Mouse (Mus musculus) myocyte (in vitro differentiated cells): ENCODE results near the gene Bin2. TPM values are rescaled to one million over a fixed set of nuclear protein-coding genes. Genes with fewer than 3 reads are reported as not detected.

ENCODE experiments used
- H3K27me3 ChIP-seq: one replicate; pipeline ENCODE4 v1.6.1; 2011; ENCODE audit not compliant: control insufficient read depth, insufficient read depth, insufficient read length
- H3K36me3 ChIP-seq: one replicate; pipeline ENCODE4 v1.6.1; 2011; ENCODE audit not compliant: control insufficient read depth, insufficient read depth
- H3K4me2 ChIP-seq: one replicate; pipeline ENCODE4 v1.6.1; 2011; ENCODE audit warnings: low read depth, control low read depth
- H3K4me3 ChIP-seq: one replicate; pipeline ENCODE4 v1.5.1; 2011; ENCODE audit warnings: mild to moderate bottlenecking, control low read depth, moderate library complexity
- H3K79me2 ChIP-seq: one replicate; pipeline ENCODE4 v1.6.1; 2011; ENCODE audit not compliant: control insufficient read depth, insufficient read depth
- H3ac ChIP-seq: one replicate; pipeline ENCODE4 v1.6.1; 2011; ENCODE audit not compliant: control insufficient read depth, insufficient read length
- CEBPB ChIP-seq: IDR thresholded peaks from 2 replicates; pipeline ENCODE4 v1.6.1; 2011; ENCODE audit warnings: mild to moderate bottlenecking, moderate library complexity; ENCODE audit not compliant: poor library complexity, insufficient read depth, severe bottlenecking
- E2F4 ChIP-seq: IDR thresholded peaks from one replicate; pipeline ENCODE4 v1.6.1; 2011; ENCODE audit warnings: mild to moderate bottlenecking, control low read depth, moderate library complexity; ENCODE audit not compliant: insufficient read depth
- MAX ChIP-seq: IDR thresholded peaks from one replicate; pipeline ENCODE4 v1.6.1; 2011; ENCODE audit warnings: low read depth, mild to moderate bottlenecking, control low read depth
- MYOD1 ChIP-seq, 3 experiments: IDR thresholded peaks; one replicate each; pipeline ENCODE4 v1.6.1; 2011; ENCODE audit warnings: control low read depth in 2 of 3, low read depth in 2 of 3, mild to moderate bottlenecking in 2 of 3, moderate library complexity in 1 of 3; ENCODE audit not compliant: insufficient read length in 2 of 3, control insufficient read depth in 1 of 3
- MYOG ChIP-seq, 3 experiments: IDR thresholded peaks; one replicate each; pipeline ENCODE4 v1.6.1; 2011; ENCODE audit warnings: control low read depth in 2 of 3, low read depth in 2 of 3, mild to moderate bottlenecking in 2 of 3; ENCODE audit not compliant: insufficient read length in 2 of 3, control insufficient read depth in 1 of 3, insufficient read depth in 1 of 3
- POLR2A ChIP-seq: IDR thresholded peaks from one replicate; pipeline ENCODE4 v1.6.1; 2011; ENCODE audit warnings: low read depth, mild to moderate bottlenecking, control low read depth, moderate library complexity; ENCODE audit not compliant: insufficient read length
- POLR2AphosphoS2 ChIP-seq: IDR thresholded peaks from one replicate; pipeline ENCODE4 v1.6.1; 2011; ENCODE audit warnings: low read depth, control low read depth; ENCODE audit not compliant: insufficient read length
- REST ChIP-seq: IDR thresholded peaks from one replicate; pipeline ENCODE4 v1.6.1; 2011; ENCODE audit warnings: mild to moderate bottlenecking, control low read depth, moderate library complexity; ENCODE audit not compliant: insufficient read depth, insufficient read length
- SRF ChIP-seq: IDR thresholded peaks from one replicate; pipeline ENCODE4 v1.6.1; 2011; ENCODE audit warnings: low read depth; ENCODE audit not compliant: control insufficient read depth, insufficient read length
- TCF12 ChIP-seq: IDR thresholded peaks from one replicate; pipeline ENCODE4 v1.6.1; 2011; ENCODE audit warnings: mild to moderate bottlenecking, control low read depth; ENCODE audit not compliant: poor library complexity, insufficient read depth, severe bottlenecking
- TCF3 ChIP-seq: IDR thresholded peaks from one replicate; pipeline ENCODE4 v1.6.1; 2011; ENCODE audit warnings: low read depth, control low read depth; ENCODE audit not compliant: insufficient read length
- USF1 ChIP-seq: IDR thresholded peaks from one replicate; pipeline ENCODE4 v1.6.1; 2011; ENCODE audit warnings: low read depth, mild to moderate bottlenecking, control low read depth, moderate library complexity
- polyA plus RNA-seq: library from polyadenylated mRNA; unstranded; fragments of >200 nt; fragmentation: generic; extraction: Trizol; gene quantifications from one replicate; pipeline ENCODE4 v1.2.1, GENCODE M21; 2012; ENCODE audit warnings: missing spikeins

Gene Bin2
- polyA plus RNA-seq, 1 experiment, result not detected

DNA sequence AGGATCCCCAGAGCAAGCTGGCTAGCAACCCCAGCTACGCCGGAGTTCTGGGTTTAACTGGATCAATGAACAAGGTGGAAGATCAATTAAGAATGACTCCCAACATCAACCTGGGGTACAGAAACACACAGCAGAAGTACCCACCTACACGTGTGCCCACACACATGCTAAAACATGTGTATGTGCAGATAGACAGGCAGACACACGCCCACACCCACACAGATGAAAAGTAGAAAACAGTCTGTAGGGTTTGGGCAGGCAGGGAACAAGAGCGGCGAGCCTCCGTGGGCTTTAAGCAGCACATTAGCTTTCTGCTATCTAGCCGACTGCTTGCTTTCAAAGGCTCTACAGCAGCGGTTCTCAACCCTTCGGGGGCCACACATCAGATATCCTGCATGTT is 31.8 kb upstream of the Bin2 start:
- Histone ChIP-seq H3K4me3 (no peak overlapping the region), H3K36me3 (no peaks in the 10 kb centered on the region), H3K79me2 (no peaks in the 10 kb centered on the region), H3K27me3 (no peaks in the 10 kb centered on the region), H3K4me2 (no peak overlapping the region), H3ac (no peak overlapping the region)
- TF ChIP-seq MYOG (IDR thresholded peaks at IDR 0.05; ENCODE audit: control insufficient read depth in 1 of 3, insufficient read depth in 1 of 3, insufficient read length in 2 of 3, low read depth in 2 of 3) (no peak), SRF (no peak), E2F4 (no peak), TCF3 (no peak), MAX (no peak), CEBPB (no peak), MYOD1 (IDR thresholded peaks at IDR 0.05; ENCODE audit: control insufficient read depth in 1 of 3, insufficient read length in 2 of 3, low read depth in 2 of 3) (no peak), REST (no peak), TCF12 (no peak), POLR2A (no peak), POLR2AphosphoS2 (no peak)

DNA sequence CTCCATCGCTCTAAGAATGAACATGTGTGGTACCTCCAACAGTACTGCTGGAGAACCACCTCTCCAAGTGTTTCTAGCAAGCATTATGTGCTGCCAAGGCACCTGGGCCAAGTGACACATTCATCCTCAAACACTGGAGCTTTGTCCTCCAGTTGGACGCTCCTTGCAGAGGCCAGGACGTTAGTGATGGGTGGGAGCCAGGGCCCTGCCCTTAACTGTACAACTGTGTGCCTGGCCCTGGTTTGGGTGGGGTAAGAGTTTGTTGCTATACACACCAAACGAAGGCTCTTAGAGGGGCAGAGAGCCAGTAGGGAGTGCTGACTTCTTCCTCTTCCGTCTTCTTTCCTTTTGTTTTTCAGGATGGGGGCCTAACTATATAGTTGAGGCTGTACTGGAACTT is 31.1 kb upstream of the Bin2 start:
- H3K27me3 ChIP-seq, result no peaks in the 10 kb centered on the region

DNA sequence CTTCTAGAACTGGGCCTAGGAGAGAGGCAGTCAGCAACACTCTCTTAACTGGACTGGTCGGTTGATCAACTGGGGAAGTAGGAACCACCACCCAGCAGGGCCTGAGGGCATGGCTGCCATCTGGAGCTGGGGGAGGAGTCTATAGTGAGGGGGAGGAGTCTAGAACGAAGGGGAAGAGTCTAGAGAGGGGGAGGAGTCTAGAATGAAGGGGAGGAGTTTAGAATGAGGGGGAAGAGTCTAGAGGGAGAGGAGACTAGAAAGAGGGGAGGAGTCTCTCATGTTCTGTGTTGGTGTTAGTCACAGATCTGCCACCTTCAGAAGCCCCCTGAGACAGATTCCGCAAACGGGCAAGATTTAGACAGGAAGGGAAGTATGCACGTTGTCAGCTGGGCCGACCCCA is 30.0 kb upstream of the Bin2 start:
- no peaks in the 10 kb centered on the region for H3K79me2 ChIP-seq
- H3K27me3 ChIP-seq, result no peaks in the 10 kb centered on the region
- no peaks in the 10 kb centered on the region for H3K36me3 ChIP-seq
- no peak for TF ChIP-seq CEBPB
- no peak for TF ChIP-seq MAX
- no peak for TF ChIP-seq TCF12
- TF ChIP-seq MYOG (IDR thresholded peaks at IDR 0.05; ENCODE audit: control insufficient read depth in 1 of 3, insufficient read depth in 1 of 3, insufficient read length in 2 of 3, low read depth in 2 of 3), result no peak
- TF ChIP-seq USF1, result no peak
- no peak for TF ChIP-seq TCF3
- TF ChIP-seq POLR2A, result no peak
- no peak for TF ChIP-seq POLR2AphosphoS2
- TF ChIP-seq SRF, result no peak
- no peak for TF ChIP-seq E2F4
- TF ChIP-seq REST, result no peak
- TF ChIP-seq MYOD1 (IDR thresholded peaks at IDR 0.05; ENCODE audit: control insufficient read depth in 1 of 3, insufficient read length in 2 of 3, low read depth in 2 of 3), result no peak
- no peak overlapping the region for H3ac ChIP-seq
- no peak overlapping the region for H3K4me2 ChIP-seq
- H3K4me3 ChIP-seq, result no peak overlapping the region

More for the DNA sequence above, 31.1 kb upstream of the Bin2 start:
- Histone ChIP-seq H3K79me2 (no peaks in the 10 kb centered on the region), H3K36me3 (no peaks in the 10 kb centered on the region), H3ac (no peak overlapping the region), H3K4me3 (no peak overlapping the region), H3K4me2 (no peak overlapping the region)
- no peak for TF ChIP-seq REST
- TF ChIP-seq POLR2A, result no peak

DNA sequence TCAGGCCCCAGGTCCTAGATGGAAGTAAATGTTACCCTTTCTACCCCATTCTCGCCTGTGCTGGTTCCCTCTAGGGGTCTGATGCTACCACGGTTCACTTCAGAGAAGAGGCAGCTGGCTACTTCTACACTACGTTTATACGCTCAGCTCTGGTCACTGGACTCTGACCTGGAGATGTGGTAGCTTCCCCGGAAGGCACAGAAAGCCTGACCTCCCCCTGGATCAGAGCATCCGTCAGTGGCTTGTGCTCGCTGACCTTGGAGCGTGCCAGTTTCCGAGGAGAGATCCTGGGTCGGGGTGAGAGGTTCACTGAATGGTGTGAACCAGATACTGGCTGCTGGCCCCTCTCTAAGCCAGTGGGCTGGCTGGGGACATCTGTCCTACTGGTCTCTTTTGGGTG is 28.7 kb upstream of the Bin2 start:
- Histone ChIP-seq H3K27me3 (no peaks in the 10 kb centered on the region), H3K79me2 (no peaks in the 10 kb centered on the region), H3K36me3 (no peaks in the 10 kb centered on the region), H3K4me3 (no peak overlapping the region), H3K4me2 (no peak overlapping the region), H3ac (no peak overlapping the region)
- no peak for TF ChIP-seq MYOG (IDR thresholded peaks at IDR 0.05; ENCODE audit: control insufficient read depth in 1 of 3, insufficient read depth in 1 of 3, insufficient read length in 2 of 3, low read depth in 2 of 3)
- no peak for TF ChIP-seq POLR2AphosphoS2
- TF ChIP-seq REST, result no peak
- no peak for TF ChIP-seq SRF
- no peak for TF ChIP-seq E2F4
- no peak for TF ChIP-seq MYOD1 (IDR thresholded peaks at IDR 0.05; ENCODE audit: control insufficient read depth in 1 of 3, insufficient read length in 2 of 3, low read depth in 2 of 3)
- no peak for TF ChIP-seq TCF12
- no peak for TF ChIP-seq USF1
- TF ChIP-seq TCF3, result no peak
- no peak for TF ChIP-seq POLR2A
- TF ChIP-seq MAX, result no peak
- TF ChIP-seq CEBPB, result no peak

DNA sequence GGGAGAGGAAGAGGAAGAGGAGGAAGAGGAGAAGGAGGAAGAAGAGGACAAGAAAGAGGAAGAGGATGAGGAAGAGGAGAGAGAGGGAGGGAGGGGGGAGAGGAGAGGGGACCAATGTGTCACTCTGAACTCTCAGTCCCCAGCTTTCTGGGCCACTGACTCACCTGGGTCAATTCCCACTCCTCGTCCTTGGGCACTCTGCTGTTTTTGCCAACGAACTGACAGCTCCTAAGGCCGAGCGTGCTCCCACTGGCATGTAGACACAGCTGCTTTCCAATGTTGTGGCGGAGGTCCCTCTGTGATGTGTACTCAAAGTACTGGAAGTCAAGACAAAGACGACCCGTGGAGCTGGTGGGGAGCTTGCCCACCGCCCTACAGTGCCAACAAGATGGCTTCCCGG is 25.1 kb upstream of the Bin2 start:
- no peak overlapping the region for H3K4me2 ChIP-seq
- no peak for TF ChIP-seq POLR2AphosphoS2
- TF ChIP-seq CEBPB, result no peak
- TF ChIP-seq USF1, result no peak
- no peak for TF ChIP-seq MAX
- no peak for TF ChIP-seq MYOG (IDR thresholded peaks at IDR 0.05; ENCODE audit: control insufficient read depth in 1 of 3, insufficient read depth in 1 of 3, insufficient read length in 2 of 3, low read depth in 2 of 3)
- no peak for TF ChIP-seq SRF
- TF ChIP-seq E2F4, result no peak
- TF ChIP-seq TCF3, result no peak
- TF ChIP-seq POLR2A, result no peak
- TF ChIP-seq MYOD1 (IDR thresholded peaks at IDR 0.05; ENCODE audit: control insufficient read depth in 1 of 3, insufficient read length in 2 of 3, low read depth in 2 of 3), result no peak
- no peaks in the 10 kb centered on the region for H3K27me3 ChIP-seq
- H3K79me2 ChIP-seq, result no peaks in the 10 kb centered on the region
- H3K36me3 ChIP-seq, result no peaks in the 10 kb centered on the region
- no peak overlapping the region for H3ac ChIP-seq
- H3K4me3 ChIP-seq, result no peak overlapping the region
